Mouse (Mus musculus): ENCODE data around the gene Mapt. TPM values are rescaled to one million over a fixed set of nuclear protein-coding genes. Genes with fewer than 3 reads are reported as not detected.

Mapt gene
- total and polyA plus RNA-seq, 3 experiments: 0.21 to 1.7 (median 0.64) TPM

- no peak overlapping the region for H3K9ac ChIP-seq (ENCODE audit: insufficient read depth, low read depth)
- dilution Hi-C loops (cut with MboI; ENCODE audit: extremely low pct_ligation_motif_present, extremely low pct_unique_long_range_greater_than_20kb, low sequenced_read_pairs): no loop called here
- H3K4me2 ChIP-seq (ENCODE audit: insufficient read depth, low read depth, poor library complexity, severe bottlenecking): no peak overlapping the region
Measured at GRCm38 (mm10) chr11:104302628-104303027, 71.4 kb downstream of the Mapt start.

GRCm38 (mm10) chr11:104303088-104303960 lies 72.1 kb downstream of the Mapt start:
- H3K9me3 ChIP-seq (replicated peaks; ENCODE audit: low read length): no peaks in the 10 kb centered on the region
- TF ChIP-seq KAT2A (IDR thresholded peaks at IDR 0.05; ENCODE audit: insufficient replicate concordance, low read length) (no peak), JUND (conservative IDR thresholded peaks at IDR 0.05; ENCODE audit: low read depth, low read length) (no peak), MAX (IDR thresholded peaks at IDR 0.05; ENCODE audit: low read length) (no peak), TBP (conservative IDR thresholded peaks at IDR 0.05; ENCODE audit: low read depth, low read length) (no peak), CHD2 (IDR thresholded peaks at IDR 0.05; ENCODE audit: low read length) (no peak), PAX5 (IDR thresholded peaks at IDR 0.05; ENCODE audit: low read length) (no peak), CTCF (conservative IDR thresholded peaks at IDR 0.05 in 1 of 2, IDR thresholded peaks at IDR 0.05 in 1 of 2; ENCODE audit: low read depth in 2 of 2, low read length in 2 of 2) (no peak), GABPA (IDR thresholded peaks at IDR 0.05; ENCODE audit: insufficient replicate concordance, low read depth, low read length) (no peak), POLR2AphosphoS2 (IDR thresholded peaks at IDR 0.05; ENCODE audit: low read depth, low read length) (no peak), SMC3 (IDR thresholded peaks at IDR 0.05; ENCODE audit: low read depth, low read length) (no peak), ZNF384 (IDR thresholded peaks at IDR 0.05; ENCODE audit: low read depth, low read length) (no peak), MAFK (IDR thresholded peaks at IDR 0.05; ENCODE audit: insufficient replicate concordance, low read length) (no peak), USF1 (IDR thresholded peaks at IDR 0.05; ENCODE audit: low read depth, low read length) (no peak), ZKSCAN1 (IDR thresholded peaks at IDR 0.05; ENCODE audit: borderline replicate concordance, low read depth, low read length) (no peak), JUN (IDR thresholded peaks at IDR 0.05; ENCODE audit: insufficient read depth, low read depth, low read length) (no peak), EP300 (IDR thresholded peaks at IDR 0.05; ENCODE audit: low read length) (no peak), CHD1 (IDR thresholded peaks at IDR 0.05; ENCODE audit: low read depth, low read length) (no peak), MAZ (IDR thresholded peaks at IDR 0.05; ENCODE audit: low read depth, low read length) (no peak), SIN3A (IDR thresholded peaks at IDR 0.05; ENCODE audit: low read length) (no peak), POLR2A (IDR thresholded peaks at IDR 0.05; ENCODE audit: low read depth, low read length) (no peak)
- 0 out of 4 replicates have a peak, but pooled peaks cover 0 to 2% of the 10 kb centered on the region in 2 experiments for H3K4me1 ChIP-seq (ENCODE audit: control insufficient read depth in 1 of 2, insufficient read depth in 2 of 2)
- in situ Hi-C loops (cut with MboI; ENCODE audit: low pct_ligation_motif_present, low pct_unique_long_range_greater_than_20kb, low sequenced_read_pairs) (loop anchor here (10.0 kb wide), 1 partner anchor 161 kb away; the partner anchor contains the start of gene Kansl1), dilution Hi-C loops (cut with MboI; ENCODE audit: extremely low pct_ligation_motif_present, extremely low pct_unique_long_range_greater_than_20kb, low sequenced_read_pairs) (no loop called here)
- H3K4me3 ChIP-seq (replicated peaks in 1 of 3; ENCODE audit: low read depth in 2 of 3, low read length in 2 of 3, poor library complexity in 1 of 3): no peak overlapping the region
- no peaks in the 10 kb centered on the region for H3K36me3 ChIP-seq (replicated peaks in 1 of 2; ENCODE audit: control insufficient read depth in 1 of 2, insufficient read depth in 1 of 2, low read length in 1 of 2)
- no peak overlapping the region for H3K4me2 ChIP-seq (ENCODE audit: insufficient read depth, low read depth, poor library complexity, severe bottlenecking)
- peaks cover 3% of the 10 kb centered on the region for H3K27me3 ChIP-seq (replicated peaks)
- no peak overlapping the region for H3K27ac ChIP-seq (ENCODE audit: insufficient read depth, low read depth)
- no peaks in the 10 kb centered on the region for H3K79me2 ChIP-seq (replicated peaks; ENCODE audit: control insufficient read depth, extremely low read depth, insufficient read depth, poor library complexity, severe bottlenecking)
- H3K9ac ChIP-seq (ENCODE audit: insufficient read depth, low read depth): no peak overlapping the region
- DNase-seq (ENCODE audit: extremely low read depth): no peak

More at GRCm38 (mm10) chr11:104302628-104303027, 71.4 kb downstream of the Mapt start:
- Histone ChIP-seq H3K4me3 (replicated peaks in 1 of 3; ENCODE audit: low read depth in 2 of 3, low read length in 2 of 3, poor library complexity in 1 of 3) (no peak overlapping the region), H3K4me1 (ENCODE audit: control insufficient read depth in 1 of 2, insufficient read depth in 2 of 2) (0 out of 4 replicates have a peak, but pooled peaks cover 0 to 2% of the 10 kb centered on the region in 2 experiments), H3K27me3 (replicated peaks) (peaks cover 3% of the 10 kb centered on the region), H3K36me3 (replicated peaks in 1 of 2; ENCODE audit: control insufficient read depth in 1 of 2, insufficient read depth in 1 of 2, low read length in 1 of 2) (no peaks in the 10 kb centered on the region), H3K9me3 (replicated peaks; ENCODE audit: low read length) (no peaks in the 10 kb centered on the region), H3K27ac (ENCODE audit: insufficient read depth, low read depth) (no peak overlapping the region), H3K79me2 (replicated peaks; ENCODE audit: control insufficient read depth, extremely low read depth, insufficient read depth, poor library complexity, severe bottlenecking) (no peaks in the 10 kb centered on the region)
- DNase-seq (ENCODE audit: extremely low read depth): no peak
- in situ Hi-C loops (cut with MboI; ENCODE audit: low pct_ligation_motif_present, low pct_unique_long_range_greater_than_20kb, low sequenced_read_pairs): loop anchor here (10.0 kb wide), 1 partner anchor 162 kb away; the partner anchor contains the start of gene Kansl1
- TF ChIP-seq E2F4 (IDR thresholded peaks at IDR 0.05; ENCODE audit: insufficient replicate concordance, low read depth, low read length) (no peak), ZNF384 (IDR thresholded peaks at IDR 0.05; ENCODE audit: low read depth, low read length) (no peak), CHD2 (IDR thresholded peaks at IDR 0.05; ENCODE audit: low read length) (no peak), RCOR1 (conservative IDR thresholded peaks at IDR 0.05; ENCODE audit: low read depth, low read length) (no peak), TCF12 (IDR thresholded peaks at IDR 0.05; ENCODE audit: low read depth, low read length) (no peak)

All from CH12.LX (cell line).